Mouse (Mus musculus): Measurements from ENCODE around the gene Setd7.

DNA sequence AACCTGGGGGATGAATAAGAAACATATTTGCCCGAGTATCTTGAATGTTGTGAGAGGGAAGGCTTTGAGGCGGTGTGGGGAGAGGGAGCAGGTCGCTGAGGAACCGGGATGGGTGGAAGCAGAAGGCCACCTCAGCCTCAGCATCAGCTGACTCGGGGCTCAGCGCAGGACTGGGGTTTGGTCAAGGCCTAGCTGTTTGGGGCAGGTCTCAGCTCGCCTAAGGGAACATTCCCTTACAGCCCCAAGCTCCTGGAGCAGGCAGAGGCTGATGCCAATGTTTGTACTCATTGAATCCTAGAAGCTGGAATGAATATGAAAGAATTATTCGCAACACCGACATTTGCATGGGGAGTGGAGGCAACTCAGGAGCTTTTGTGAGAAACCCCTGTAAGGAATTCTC, 13.2 kb upstream of the Setd7 start:
- TF ChIP-seq POLR2A (IDR thresholded peaks at IDR 0.05; ENCODE audit: low read depth, low read length) (no peak), ZKSCAN1 (IDR thresholded peaks at IDR 0.05; ENCODE audit: borderline replicate concordance, low read depth, low read length) (no peak), TCF12 (IDR thresholded peaks at IDR 0.05; ENCODE audit: low read depth, low read length) (no peak), ZNF384 (IDR thresholded peaks at IDR 0.05; ENCODE audit: low read depth, low read length) (no peak), ZMIZ1 (IDR thresholded peaks at IDR 0.05; ENCODE audit: low read depth, low read length) (no peak)

Measured in CH12.LX (cell line).